Mouse (Mus musculus) heart, postnatal 25 days (tissue): ENCODE data around the gene D11Wsu47e. TPM values are rescaled to one million over a fixed set of nuclear protein-coding genes. Genes with fewer than 3 reads are reported as not detected.
A peak's percentile ranks its signal among the peaks of the same experiment; 100 is the strongest.

Source experiments
- DNase-seq: peaks from one replicate; pipeline ENCODE4 v3.0.0; 2022; ENCODE audit warnings: low spot score
- intact Hi-C: fragments of 180-260 bp; cut with DNase I; formaldehyde crosslinking; loops from one replicate; pipeline ENCODE4 v1.15.1; 2025
- total RNA-seq, 2 experiments: library from RNA; stranded (reverse); gene quantifications; 2 replicates each; pipeline ENCODE4 v1.2.3; 2021

D11Wsu47e gene
- total RNA-seq, 2 experiments from 2014 or later = 6.0 to 7.1 TPM

DNA sequence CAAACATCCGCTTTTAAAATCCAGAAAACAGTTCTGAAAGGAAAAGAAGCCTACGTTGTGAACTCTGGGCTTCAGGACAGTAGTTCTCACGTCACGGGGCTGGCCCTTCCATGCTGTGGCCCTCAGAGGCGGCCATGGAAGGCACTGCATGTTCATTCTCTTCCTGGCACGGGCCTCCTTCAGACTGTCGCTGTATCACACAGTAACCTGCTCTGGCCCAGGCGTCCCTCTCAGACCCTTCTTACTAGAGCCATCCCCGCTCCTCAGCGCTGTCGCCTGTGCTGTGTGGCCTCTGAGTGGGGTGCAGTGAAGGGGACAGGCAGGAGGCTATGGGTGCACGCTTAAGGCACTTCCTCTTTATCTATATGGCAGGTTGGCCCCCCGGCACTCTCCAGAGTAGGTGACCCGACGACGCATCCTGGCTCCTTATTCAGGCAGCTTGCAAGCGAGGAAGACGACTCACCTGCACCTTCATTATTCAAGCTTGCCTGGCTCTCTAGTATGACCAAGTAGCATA, 22.3 kb upstream of the D11Wsu47e start:
- no peak for DNase-seq
- intact Hi-C loops = no loop called here

DNA sequence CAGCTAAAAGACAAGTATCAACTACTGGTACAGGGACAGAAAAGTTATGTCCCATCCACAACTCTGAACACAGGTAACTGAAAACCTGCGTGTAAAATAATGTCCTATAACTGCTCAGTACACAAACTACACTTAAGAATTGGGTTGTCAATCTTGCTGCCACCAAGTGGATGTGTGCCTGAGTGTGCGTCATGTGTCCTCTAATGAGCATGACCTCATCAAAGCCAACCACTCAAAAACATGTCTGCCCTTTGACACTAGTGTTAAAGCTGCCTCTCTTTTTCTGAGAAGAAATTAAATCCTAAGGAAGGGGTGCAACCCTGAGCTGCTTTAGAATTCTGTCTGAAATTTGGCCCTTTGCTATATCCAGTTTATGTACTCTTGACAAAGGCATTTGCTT, 19.9 kb upstream of the D11Wsu47e start:
- intact Hi-C loops = no loop called here
- no peak for DNase-seq

DNA sequence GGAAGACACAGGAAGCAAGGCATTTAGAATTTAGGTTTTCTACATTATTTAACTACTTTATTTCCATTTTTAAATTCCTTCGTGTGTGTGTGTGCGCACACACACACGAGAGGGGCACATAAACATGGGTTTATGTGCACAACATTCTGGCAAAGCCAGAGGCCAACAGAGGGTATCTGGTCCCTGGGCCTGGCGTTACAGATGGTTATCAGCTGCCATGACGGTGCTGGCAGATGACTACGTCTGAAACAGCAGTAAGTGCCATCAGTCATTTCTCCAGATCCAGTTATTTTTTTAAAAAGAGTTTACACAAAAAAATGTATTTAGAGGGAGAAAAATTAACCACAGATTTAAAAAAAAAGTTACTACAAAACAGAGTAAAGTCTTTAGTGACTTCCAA, 18.0 kb upstream of the D11Wsu47e start:
- DNase-seq = no peak
- intact Hi-C loops = no loop called here

- intact Hi-C loops = no loop called here
- DNase-seq = no peak
Measured at GRCm38 (mm10) chr11:113666648-113667047, 17.6 kb upstream of the D11Wsu47e start.

DNA sequence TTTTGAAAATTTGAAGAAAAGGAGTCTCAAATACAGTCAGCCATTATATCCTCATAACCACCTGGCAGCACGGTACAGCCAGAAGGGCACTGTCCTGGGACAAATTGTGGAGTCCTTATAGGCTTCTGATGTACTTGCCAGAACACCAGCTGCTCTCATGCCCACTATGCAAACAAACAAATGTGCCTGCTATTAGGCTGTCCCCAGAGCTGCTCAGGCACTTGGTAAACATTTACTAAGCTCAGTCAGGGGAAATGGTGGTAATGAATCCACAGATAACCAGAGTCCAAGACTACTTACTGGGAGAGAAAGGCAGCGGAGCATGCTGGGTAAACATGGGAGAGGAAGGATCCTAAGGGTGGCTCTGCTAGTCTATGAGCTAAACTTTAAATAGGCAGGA, 17.1 kb upstream of the D11Wsu47e start:
- no peak for DNase-seq
- intact Hi-C loops = no loop called here

- intact Hi-C loops = no loop called here
- no peak for DNase-seq
Measured at GRCm38 (mm10) chr11:113667704-113668103, 16.5 kb upstream of the D11Wsu47e start.

GRCm38 (mm10) chr11:113668857-113669256, 15.4 kb upstream of the D11Wsu47e start:
- no peak for DNase-seq
- intact Hi-C loops = no loop called here

DNA sequence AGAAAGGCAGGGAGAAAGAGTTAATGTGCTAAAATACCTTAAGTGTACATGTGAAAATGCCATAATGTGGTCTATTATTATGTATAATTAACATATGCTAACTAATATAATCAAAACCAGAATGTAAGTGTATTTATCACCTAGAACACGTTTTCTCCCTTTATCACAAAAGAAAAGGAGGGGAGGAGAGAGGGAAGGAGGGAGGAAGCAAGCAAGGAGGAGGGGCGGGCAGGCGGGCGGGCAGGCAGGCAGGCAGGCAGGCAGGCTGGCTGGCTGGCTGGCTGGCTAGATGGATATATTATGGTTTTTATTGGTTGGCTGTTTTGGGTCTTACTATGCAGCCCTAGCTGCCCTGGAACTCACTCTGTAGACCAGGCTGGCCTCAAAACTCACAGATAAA, 14.5 kb upstream of the D11Wsu47e start:
- intact Hi-C loops = no loop called here
- no peak for DNase-seq

GRCm38 (mm10) chr11:113673614-113674013, 10.6 kb upstream of the D11Wsu47e start:
- no peak for DNase-seq
- intact Hi-C loops = no loop called here

GRCm38 (mm10) chr11:113674595-113674994, 9.6 kb upstream of the D11Wsu47e start:
- intact Hi-C loops = no loop called here
- DNase-seq = no peak

DNA sequence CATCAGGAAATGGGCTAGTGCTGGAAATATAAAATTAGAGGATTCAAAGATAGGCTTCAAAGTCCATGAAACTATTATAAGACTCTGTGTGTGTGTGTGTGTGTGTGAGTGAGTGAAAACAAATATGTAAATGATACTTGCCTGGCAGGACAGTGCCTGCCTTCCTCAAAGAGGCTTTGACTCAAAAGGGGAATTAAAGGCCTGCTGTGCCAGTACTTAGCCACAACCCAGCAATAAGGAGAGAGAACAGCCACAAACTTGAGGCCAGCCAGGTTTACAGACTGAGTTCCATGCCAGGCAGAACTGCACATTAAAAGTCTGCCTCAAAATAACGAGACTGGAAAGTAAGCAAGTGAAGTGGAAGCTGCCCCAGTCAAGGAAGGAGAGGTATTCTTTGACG, 7.4 kb upstream of the D11Wsu47e start:
- DNase-seq = no peak
- intact Hi-C loops = no loop called here

DNA sequence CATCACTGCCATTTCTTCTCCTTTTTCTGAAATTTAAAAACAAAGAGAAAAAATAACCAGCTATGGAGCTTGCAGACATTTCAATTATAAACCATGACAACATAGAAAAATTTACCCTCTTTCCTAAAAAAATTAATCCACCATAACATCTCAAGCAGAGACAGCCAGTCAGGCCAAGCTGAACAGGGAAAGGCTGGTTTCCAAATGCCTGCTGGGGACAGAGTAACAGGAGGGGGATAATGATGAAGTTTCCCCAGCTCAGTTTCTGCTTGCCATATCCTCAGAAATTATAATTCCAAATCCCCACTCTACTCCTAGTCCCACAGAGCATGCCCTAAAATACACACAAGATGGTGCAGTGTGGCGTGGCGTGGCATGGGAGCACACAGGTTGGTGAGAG, 6.8 kb upstream of the D11Wsu47e start:
- no peak for DNase-seq
- intact Hi-C loops = no loop called here

GRCm38 (mm10) chr11:113678373-113678772, 5.8 kb upstream of the D11Wsu47e start:
- intact Hi-C loops = no loop called here
- no peak for DNase-seq

DNA sequence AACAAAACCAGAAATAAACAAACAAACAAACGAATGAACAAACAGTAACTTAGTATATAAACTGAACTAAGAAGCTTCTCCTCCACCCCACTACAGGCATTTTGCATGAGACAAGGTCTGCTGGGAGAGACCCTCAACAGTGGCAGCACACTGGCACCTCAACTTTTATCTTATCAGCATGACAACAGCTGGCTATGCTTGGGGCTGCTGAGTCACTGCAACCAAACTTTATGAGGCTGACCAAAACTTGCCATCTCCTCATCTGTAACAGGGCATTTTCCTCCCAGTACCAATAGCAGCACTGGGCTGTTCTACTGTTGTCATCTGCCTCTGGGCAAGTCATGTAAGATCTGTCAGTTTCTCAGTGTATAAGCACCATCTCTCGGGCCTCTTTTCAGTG, 3.3 kb upstream of the D11Wsu47e start:
- no peak for DNase-seq
- intact Hi-C loops = no loop called here

DNA sequence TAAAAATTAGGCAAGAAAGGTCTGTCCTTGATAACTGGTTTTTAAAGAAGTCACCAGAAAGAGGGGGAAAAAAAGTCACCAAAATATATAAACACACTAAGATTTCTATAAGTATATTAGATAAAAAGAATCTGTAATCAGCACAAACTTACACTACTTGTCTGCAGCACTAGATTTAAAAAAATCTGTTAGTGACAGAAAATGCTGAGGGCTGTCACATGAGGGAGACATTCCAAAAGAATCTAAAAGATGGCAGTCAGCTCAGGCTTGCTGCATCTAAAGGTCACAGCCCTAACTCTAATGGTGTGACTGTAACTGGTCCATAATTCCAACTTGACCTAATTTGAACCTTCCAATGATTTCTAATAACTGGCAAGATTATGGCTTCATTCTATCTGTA, 2.2 kb upstream of the D11Wsu47e start:
- intact Hi-C loops = loop anchor here (1.0 kb wide), 1 partner anchor 34 kb away; no protein-coding TSS in a partner anchor
- DNase-seq = no peak

DNA sequence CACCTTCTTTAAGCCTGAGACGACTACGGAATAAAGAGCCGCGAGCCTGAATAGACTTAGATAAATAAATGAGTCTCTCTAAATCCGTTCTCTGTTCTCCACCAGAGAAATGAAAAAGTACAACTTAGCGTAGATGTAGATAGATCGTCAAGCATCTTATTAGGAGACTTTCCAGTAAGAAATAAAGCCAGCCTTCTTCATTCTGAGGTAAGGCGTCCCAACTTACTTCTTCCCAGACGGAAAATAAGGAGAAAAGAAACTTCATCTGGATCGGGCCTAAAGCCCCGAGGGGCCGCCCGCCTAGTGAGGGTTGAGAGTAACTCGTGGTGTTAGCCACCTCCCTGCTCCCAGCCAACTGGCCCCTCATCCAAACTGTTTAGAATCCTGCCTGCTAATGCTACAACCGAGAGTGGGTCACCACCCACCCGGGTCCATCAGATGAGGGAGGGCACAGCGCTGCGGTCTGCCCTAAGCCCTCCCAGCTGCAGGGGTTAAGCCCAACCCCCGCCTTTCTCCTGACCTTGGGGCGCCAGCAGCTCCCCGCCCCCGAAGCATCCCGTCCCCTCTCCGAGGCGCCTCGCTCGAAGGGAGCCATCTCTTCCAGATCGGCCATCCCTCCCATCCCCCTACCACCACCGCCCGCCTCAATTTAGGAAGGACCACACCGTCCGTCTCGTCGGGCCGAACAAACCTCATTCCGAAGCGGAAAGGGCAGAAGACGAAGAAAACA, 1.1 kb upstream of the D11Wsu47e start:
- peak; percentile 18 for DNase-seq
- intact Hi-C loops = loop anchor here (1.0 kb wide), 1 partner anchor 35 kb away; no protein-coding TSS in a partner anchor

DNA sequence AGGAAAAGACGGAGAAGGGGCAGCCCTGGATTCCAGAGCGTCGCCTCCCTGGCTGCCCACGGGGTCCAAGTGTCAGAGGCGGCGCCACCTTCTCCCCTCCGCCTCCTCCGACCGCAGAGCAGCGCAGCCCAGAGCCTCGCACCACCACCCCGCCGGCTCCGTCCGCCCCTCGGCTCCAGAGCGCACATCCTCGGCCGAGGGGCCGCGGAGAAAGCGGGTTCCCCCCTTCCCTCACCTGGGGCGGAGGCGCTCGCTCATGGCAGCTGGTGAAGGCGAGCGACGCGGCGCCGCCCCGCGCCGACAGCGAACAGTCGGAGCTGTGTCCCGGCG, 620 bp upstream of the D11Wsu47e start:
- DNase-seq = no peak
- intact Hi-C loops = no loop called here

DNA sequence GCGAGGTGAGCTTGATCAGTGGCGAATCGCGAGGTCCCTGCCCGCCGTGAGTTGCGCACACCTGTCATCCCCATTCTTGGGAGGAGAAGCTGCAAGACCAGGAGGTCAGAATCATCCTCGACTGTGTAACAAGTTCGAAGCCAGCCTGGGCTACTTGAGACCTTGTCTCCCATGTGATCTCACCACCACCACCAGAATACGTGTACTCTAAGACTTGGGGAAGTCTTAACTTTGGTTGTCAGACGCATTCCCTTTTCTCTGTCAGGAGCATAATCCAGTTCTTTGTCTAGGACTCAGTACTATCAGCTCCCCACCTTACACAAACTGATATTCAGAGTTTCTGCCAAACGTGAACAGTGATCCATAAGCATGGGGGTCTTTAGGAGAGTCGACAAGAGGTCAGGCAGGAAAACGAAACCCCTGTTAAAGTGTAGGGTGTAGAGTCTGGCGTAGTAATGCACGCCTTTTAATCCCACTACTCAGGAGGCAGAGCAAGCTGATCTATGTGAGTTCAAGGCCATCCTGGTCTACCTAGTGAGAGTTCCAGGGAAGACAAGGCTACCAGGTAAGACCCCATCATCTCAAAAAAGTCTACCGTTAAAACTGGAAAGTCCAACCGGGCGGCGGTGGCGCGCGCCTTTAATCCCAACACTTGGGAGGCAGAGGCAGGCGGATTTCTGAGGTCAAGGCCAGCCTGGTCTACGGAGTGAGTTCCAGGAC, 655 bp downstream of the D11Wsu47e start:
- intact Hi-C loops = no loop called here

GRCm38 (mm10) chr11:113687031-113687430, 2.8 kb downstream of the D11Wsu47e start:
- intact Hi-C loops = no loop called here
- no peak for DNase-seq

More for the DNA sequence above, 655 bp downstream of the D11Wsu47e start:
- DNase-seq = no peak

- intact Hi-C loops = no loop called here
- no peak for DNase-seq
Measured at GRCm38 (mm10) chr11:113690506-113690905, 6.3 kb downstream of the D11Wsu47e start.

GRCm38 (mm10) chr11:113691318-113691717, 7.1 kb downstream of the D11Wsu47e start:
- intact Hi-C loops = no loop called here
- DNase-seq = no peak
